Mouse (Mus musculus): ENCODE data around the gene Gm45021.
"Not testable (repeated sequence)": the region's sequence is repeated elsewhere in the genome, so short reads cannot be mapped to it uniquely, and the experiment has no call there.

The Gm45021 gene

GRCm38 (mm10) chr6:48610657-48611056 is 21.2 kb downstream of the Gm45021 start:
- DNase-seq (ENCODE audit: extremely low read depth, low read depth, low spot score), result no peak

DNA sequence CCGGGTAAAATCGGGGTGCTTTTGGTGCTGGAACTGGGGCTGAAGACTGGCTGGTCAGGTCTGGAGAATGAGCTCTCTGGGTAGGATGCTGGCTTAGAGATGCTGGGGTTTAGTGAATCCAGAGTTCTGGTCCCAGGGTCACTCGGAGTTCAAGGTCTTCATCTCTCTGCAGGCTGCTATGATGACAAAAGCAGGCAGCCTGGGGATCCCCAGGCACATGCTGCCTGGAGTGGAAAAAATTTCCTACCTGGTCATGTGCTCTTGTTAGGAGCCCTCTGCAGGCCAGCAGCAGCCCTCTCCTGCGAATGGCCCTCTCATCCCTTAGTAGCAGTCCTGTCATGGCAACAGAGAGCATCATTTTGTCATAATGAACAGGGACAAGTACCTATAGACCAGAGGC is 24.1 kb downstream of the Gm45021 start:
- DNase-seq (ENCODE audit: extremely low read depth, low read depth, low spot score), result no peak

DNA sequence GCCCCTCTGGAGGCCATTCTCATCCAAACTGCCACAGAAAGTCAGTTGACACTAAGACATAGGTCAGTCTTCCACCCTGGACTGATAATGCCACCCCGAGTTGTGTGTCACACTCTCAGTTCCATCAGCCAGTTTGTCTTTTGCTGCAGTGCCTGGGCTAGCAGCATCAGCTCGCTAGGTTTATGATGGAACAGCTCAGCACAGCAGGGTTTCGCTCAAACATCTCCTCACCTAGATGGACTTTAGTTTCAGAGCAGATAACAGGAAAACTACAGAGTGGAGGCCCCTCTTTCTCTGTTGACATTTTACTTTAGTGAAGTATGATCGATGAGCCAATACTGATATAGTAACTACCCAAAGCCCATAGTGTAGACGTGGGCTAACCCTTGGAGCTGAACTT is 25.3 kb downstream of the Gm45021 start:
- no peak for DNase-seq (ENCODE audit: extremely low read depth, low read depth, low spot score)

DNA sequence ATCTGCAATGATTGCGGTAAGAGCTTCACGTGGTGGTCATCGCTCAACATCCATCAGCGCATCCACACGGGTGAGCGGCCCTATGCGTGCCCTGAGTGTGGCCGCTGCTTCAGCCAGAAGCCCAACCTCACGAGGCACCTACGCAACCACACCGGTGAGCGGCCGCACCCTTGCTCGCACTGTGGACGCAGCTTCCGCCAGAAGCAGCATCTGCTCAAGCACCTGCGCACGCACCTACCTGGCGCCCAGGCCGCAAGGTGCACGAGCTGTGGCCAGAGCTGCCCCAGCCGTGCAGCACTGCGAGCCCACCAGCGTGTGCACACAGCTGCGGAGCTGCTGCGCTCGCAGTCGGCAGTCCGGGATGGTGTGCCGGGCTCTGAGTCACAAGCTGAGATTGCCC is 30.6 kb downstream of the Gm45021 start:
- no peak for DNase-seq (ENCODE audit: extremely low read depth, low read depth, low spot score)

GRCm38 (mm10) chr6:48622186-48622843 is 32.9 kb downstream of the Gm45021 start:
- DNase-seq (ENCODE audit: extremely low read depth, low read depth, low spot score), result not testable (repeated sequence)

DNA sequence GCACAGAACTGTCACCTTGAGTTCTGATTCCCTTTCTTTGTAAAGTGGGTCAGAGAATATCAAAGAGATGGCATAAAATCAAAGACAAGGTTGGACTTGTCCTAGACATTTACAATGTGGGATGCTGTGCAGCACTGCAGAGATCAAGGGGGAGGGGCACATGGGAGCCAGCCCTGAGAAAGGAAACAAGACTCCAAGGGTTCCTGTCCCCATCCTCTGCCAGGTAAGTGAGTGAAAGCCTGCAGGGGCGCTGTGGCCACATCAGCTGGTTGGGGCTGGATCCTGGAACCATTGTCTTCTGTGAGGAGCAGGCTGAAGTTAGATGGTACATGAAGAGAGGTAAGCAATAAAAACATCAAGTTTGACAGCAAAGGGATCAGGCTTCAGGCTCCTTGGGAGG is 34.0 kb downstream of the Gm45021 start:
- no peak for DNase-seq (ENCODE audit: extremely low read depth, low read depth, low spot score)

- DNase-seq (ENCODE audit: extremely low read depth, low read depth, low spot score), result no peak
Measured at GRCm38 (mm10) chr6:48626464-48626863, 37.1 kb downstream of the Gm45021 start, which contains the start of gene AI854703. Gene AI854703, plus strand, starts transcription at chr6:48626764.

DNA sequence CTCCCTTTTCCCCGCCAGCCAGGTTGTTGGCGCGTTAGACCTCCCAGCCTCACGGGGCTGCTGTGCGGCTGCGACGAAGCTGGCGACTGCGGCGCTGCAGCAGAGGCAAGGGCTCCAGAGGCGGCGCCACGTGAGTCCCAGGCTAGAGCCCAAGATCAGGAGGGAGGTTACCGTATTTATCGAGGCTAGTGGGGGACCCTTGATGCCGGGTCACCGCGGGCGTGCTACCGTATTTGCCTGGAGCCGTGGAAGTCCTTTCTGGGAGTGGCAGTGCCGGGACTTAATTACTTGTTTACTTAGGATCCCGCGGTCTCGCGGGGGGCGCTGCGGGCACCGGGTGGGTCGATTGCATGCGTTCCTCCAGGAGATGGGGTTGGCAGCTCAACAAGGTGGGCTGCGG is 37.6 kb downstream of the Gm45021 start:
- DNase-seq (ENCODE audit: extremely low read depth, low read depth, low spot score), result no peak

DNA sequence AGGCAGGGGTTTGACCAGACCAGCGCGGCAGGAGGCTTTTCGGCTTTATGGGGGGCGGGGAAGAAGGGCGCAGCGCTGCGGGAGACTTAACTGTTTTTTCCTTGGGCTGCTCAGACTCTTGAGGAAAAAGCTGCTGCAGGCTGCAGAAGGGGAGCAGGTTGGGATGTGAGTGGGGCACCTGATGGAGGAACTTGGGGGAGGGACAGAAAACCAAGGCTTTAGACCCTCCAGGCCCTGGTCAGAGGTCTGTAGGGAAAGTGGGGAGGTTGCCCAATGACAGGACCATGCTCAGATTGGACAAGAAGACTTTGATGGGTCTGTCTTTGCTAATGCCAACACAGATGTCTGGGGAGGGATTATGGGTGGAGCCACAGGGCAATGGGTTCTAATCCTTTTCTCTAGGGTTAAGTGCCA is 38.1 kb downstream of the Gm45021 start:
- DNase-seq (ENCODE audit: extremely low read depth, low read depth, low spot score), result no peak

GRCm38 (mm10) chr6:48628377-48628776 is 39.0 kb downstream of the Gm45021 start:
- no peak for DNase-seq (ENCODE audit: extremely low read depth, low read depth, low spot score)

DNA sequence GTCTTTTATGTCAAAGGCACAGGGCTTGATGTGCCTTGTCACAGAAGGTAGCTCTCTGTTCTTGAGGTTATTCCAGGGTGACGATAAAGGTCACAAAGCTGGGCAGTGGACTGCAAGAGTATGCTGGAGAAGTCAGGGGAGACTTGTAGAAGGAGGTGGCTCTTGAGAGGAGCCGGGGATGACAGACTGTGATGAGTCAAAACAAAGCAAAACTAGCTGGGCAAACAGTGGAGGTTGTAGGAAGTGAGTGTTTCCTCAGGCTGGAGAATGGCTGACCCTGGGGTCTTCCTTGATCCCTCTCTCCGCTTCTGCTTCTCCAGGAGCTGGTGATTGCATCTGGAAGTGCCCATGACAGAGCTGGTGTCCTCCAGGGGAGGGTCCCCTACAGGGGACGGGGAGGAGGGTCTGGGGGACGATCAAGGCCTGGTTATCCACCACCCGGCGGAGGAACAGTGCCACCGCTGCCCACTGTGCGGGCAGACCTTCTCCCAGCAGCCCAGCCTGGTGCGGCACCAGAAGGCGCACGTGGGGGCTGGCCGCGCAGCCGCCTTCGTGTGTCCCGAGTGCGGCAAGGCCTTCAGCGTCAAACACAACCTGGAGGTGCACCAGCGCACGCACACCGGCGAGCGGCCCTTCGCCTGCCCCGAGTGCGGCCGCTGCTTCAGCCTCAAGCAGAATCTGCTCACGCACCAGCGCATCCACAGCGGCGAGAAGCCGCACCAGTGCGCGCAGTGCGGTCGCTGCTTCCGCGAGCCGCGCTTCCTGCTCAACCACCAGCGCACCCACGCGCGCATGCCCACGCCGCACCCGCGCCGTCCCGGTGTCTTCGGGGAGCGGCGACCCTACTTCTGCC is 39.6 kb downstream of the Gm45021 start:
- no peak for DNase-seq (ENCODE audit: extremely low read depth, low read depth, low spot score)

DNA sequence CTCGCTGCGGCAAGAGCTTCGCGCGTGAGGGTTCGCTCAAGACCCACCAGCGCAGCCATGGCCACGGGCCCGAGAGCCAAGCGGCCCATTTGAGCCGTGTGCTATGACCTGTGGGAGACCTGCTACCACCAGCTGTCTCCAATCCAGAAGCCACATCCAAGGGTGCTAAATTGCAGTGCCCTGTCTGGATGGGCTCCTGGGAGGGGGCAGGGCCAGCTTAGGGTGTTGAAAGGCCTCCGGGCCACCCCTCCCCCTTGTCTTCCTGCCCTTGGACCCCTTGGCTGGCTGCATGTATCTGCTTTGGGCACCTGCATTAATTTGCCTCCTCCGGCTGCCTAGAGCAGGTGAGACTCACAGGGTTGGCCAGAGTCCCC is 40.2 kb downstream of the Gm45021 start:
- no peak for DNase-seq (ENCODE audit: extremely low read depth, low read depth, low spot score)

DNA sequence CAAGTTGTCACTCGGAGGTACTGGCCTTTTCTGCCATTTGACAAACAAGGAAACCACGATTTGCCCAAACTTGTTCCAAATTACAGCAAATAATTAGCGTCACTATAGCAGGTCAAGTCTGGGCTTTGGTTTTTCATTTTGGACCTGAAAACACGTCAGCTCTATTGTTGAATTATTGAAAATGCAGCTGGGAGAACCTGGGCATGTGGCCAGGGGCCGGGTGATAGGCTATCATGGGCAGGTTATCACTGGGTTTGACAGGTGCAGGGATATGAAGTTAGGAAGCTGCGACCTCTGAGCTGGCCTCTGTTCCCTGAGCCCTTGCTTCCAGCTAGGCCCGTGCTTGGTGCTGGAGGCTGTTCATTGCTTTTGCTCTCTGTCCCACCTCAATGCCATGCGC is 41.4 kb downstream of the Gm45021 start:
- DNase-seq (ENCODE audit: extremely low read depth, low read depth, low spot score), result no peak

DNA sequence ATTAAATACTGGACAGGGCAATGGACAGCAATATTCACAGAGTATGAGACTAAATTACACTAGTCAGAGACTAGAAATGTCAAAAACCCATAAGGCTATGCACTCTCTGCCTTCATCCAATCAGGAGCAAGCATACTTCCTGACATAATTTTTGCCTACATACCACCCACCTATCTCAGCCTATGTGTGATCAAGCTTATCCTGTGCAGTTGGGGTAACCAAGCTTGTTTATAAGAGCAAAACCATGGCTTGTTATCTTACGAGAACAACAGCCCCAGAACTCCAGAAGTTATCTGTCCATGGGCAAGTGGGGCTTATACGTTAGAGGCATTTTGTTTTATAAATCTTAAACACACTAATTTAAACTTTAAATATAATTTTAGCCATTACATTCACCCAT is 45.7 kb downstream of the Gm45021 start:
- DNase-seq (ENCODE audit: extremely low read depth, low read depth, low spot score), result no peak

DNA sequence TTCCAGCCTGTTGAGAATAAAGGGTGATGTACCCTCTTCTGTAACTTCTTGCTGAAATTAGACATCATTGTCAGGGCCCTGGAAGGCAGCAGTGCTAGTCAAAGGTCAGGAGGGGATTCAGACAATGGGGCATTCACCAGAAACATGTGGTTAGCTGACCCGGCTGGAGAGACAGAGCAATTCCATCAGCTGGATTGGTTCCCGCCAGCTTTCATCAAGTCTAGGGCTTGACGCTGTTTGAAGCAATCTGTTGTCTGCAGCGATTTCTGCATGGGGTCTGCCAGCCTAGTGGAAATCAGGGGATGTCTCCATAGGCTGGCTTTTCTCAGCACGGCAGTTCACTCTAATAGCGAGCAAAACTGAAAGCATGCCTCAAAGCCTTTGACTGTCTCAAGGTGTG is 47.1 kb downstream of the Gm45021 start:
- DNase-seq (ENCODE audit: extremely low read depth, low read depth, low spot score), result no peak

- no peak for DNase-seq (ENCODE audit: extremely low read depth, low read depth, low spot score)
Measured at GRCm38 (mm10) chr6:48637811-48638500, 48.5 kb downstream of the Gm45021 start.

GRCm38 (mm10) chr6:48638553-48638952 is 49.1 kb downstream of the Gm45021 start:
- no peak for DNase-seq (ENCODE audit: extremely low read depth, low read depth, low spot score)

DNA sequence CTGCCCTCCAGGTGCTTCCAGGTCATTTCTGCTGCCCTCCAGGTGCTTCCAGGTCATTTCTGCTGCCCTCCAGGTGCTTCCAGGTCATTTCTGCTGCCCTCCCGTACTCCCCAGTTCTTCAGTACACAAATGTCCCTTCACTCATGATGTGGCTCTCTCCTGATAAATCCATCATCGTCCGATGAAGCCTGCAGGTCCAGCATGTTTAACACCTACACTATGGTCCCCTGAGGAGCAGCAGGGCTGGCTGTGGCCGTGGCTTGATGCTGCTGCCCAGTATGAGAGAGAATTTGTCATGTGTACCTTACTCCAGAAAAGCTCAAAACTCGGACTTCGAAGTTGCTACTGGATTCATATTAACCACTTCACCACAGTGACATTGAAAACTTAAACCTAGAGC is 52.0 kb downstream of the Gm45021 start:
- no peak for DNase-seq (ENCODE audit: extremely low read depth, low read depth, low spot score)

- DNase-seq (ENCODE audit: extremely low read depth, low read depth, low spot score), result no peak
Measured at GRCm38 (mm10) chr6:48642764-48643292, 53.4 kb downstream of the Gm45021 start.

DNA sequence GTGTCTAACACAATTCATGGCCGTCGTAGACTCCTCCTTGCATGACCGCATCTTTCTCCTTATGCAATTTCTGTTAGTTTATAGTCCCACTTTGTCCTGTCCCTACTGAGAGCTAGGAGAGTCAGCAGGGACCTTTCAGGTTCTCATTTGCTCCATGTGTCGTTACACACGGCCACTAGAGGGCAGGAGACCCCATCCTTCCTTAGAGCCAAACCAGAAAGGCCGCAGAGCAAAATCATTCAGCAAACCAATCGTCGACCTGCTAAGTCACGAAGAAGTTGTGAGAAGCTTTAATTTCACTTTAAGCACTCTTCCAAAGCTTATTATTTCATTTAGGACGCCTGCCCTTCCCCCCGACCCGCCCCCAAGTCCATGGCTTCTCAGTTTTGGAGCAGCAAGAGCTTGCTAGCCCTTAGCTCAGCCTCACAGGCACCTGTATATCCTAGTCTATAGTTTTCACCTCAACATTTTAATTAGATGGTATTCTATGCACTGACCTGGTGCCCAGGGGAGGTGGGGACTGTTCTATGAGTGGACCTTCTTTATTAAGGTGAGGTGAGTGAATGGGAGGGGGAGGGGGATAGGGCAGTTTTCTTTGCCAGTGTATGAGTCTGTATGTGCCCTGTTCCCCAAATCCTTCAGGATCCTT is 56.4 kb downstream of the Gm45021 start:
- no peak for DNase-seq (ENCODE audit: extremely low read depth, low read depth, low spot score)

DNA sequence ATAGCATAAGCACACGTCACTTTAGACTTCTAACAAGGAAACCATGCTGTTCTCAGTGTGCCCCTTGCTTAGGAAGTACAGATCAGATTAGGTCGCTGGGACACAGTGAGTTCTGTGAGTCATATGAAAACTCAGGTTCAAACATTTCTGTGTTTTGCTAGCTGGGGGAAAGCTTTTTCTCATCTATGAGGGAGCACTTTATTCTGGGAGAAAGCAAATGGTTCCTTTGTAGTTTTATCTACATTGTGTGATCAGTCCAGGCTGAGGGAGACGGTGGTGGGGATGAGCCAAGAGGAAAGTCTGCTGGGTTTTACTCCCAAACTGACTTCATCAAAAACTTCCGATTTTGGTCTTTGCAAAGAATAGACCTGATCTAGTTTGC is 56.9 kb downstream of the Gm45021 start:
- DNase-seq (ENCODE audit: extremely low read depth, low read depth, low spot score), result no peak

Data from fat pad, adult 2 months (tissue).